Mouse (Mus musculus): ENCODE results near the gene Gm4216. TPM values are rescaled to one million over a fixed set of nuclear protein-coding genes. Genes with fewer than 3 reads are reported as not detected.
"Not testable (repeated sequence)": the region's sequence is repeated elsewhere in the genome, so short reads cannot be mapped to it uniquely, and the experiment has no call there.

Gm4216 gene
- polyA plus RNA-seq (2011; ENCODE audit: insufficient read depth, insufficient read length, low replicate concordance, missing spikeins): not detected in 2 replicates

DNA sequence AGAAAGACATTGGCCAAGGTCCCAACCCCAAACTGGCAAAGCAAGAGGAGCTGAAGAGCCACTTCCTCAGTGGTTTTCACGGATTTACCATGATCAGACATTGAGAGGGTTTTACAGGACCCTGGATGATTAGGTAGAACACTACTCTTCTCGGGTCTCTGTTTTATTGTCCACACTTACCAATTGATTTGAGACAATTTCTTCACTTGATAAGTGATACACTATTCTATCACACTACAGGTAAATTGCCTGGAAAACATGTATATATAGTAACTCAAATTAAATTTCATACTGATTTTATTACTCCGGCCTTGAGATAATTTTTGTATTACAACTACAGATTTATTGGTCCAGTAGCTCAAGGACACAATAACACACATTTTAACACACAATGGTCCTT, at the start of gene Gm4216:
Gm4216 (minus strand) TSS at position 101 of the 400 bp plus-strand sequence.
- no CpG with 5 or more reads among the region's 3 CpGs for WGBS

DNA sequence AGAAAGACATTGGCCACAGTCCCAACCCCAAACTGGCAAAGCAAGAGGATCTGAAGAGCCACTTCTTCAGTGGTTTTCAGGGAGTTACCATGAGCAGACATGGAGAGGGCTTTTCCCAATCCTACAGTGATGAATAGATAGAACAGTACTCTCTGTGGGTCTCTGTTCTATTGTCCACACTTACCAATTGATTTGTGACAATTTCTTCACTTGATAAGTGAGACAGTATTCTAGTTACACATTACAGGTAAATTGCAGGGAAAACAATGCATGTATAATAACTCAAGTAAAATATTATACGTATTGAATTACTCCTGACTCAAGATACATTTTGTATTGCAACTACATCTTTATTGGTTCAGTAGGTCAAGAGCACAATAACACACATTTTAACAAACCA, 47.6 kb upstream of the Gm4216 start, which contains the start of gene Gm8720:
Gm8720 (minus strand) TSS at position 101 of the 400 bp plus-strand sequence.
- not testable (repeated sequence) for H3K4me1 ChIP-seq (ENCODE audit: control insufficient read depth, insufficient read depth, low read length); H3K4me3 ChIP-seq (replicated peaks; ENCODE audit: control insufficient read depth, low read depth, low read length); H3K27ac ChIP-seq (ENCODE audit: control insufficient read depth, insufficient read depth, low read depth, low read length, poor library complexity)
- WGBS: no CpG with 5 or more reads among the region's 1 CpGs

More for the DNA sequence above, at the start of gene Gm4216:
- not testable (repeated sequence) for H3K4me3 ChIP-seq (replicated peaks; ENCODE audit: control insufficient read depth, low read depth, low read length); H3K27ac ChIP-seq (ENCODE audit: control insufficient read depth, insufficient read depth, low read depth, low read length, poor library complexity); H3K4me1 ChIP-seq (ENCODE audit: control insufficient read depth, insufficient read depth, low read length)

GRCm38 (mm10) chr7:23055240-23055639, 35.5 kb upstream of the Gm4216 start, which contains the start of gene Vmn1r163:
Vmn1r163 (plus strand) TSS chr7:23055540.
- not testable (repeated sequence) for H3K4me1 ChIP-seq (ENCODE audit: control insufficient read depth, insufficient read depth, low read length); H3K4me3 ChIP-seq (replicated peaks; ENCODE audit: control insufficient read depth, low read depth, low read length); H3K27ac ChIP-seq (ENCODE audit: control insufficient read depth, insufficient read depth, low read depth, low read length, poor library complexity)
- no CpG with 5 or more reads among the region's 1 CpGs for WGBS

- not testable (repeated sequence) for H3K4me1 ChIP-seq (ENCODE audit: control insufficient read depth, insufficient read depth, low read length); H3K4me3 ChIP-seq (replicated peaks; ENCODE audit: control insufficient read depth, low read depth, low read length); H3K27ac ChIP-seq (ENCODE audit: control insufficient read depth, insufficient read depth, low read depth, low read length, poor library complexity)
- no CpG with 5 or more reads among the region's 5 CpGs for WGBS
These were observed 35.1 kb downstream of the Gm4216 start, which contains the start of gene Gm4214 for GRCm38 (mm10) chr7:22984573-22984972. Gm4214 (minus strand) TSS chr7:22984673.

Other genes starting within 250 kb of the Gm4216 start
- not detected in 2 replicates for gene Vmn1r158, start 229.1 kb downstream of the Gm4216 start, polyA plus RNA-seq (2011; ENCODE audit: insufficient read depth, insufficient read length, low replicate concordance, missing spikeins)
- not detected in 2 replicates for gene Vmn1r159, start 176.3 kb downstream of the Gm4216 start, polyA plus RNA-seq (2011; ENCODE audit: insufficient read depth, insufficient read length, low replicate concordance, missing spikeins)
- gene Vmn1r160, start 148.7 kb downstream of the Gm4216 start, polyA plus RNA-seq (2011; ENCODE audit: insufficient read depth, insufficient read length, low replicate concordance, missing spikeins): not detected in 2 replicates
- not detected in 2 replicates for gene Gm4214, start 35.2 kb downstream of the Gm4216 start, polyA plus RNA-seq (2011; ENCODE audit: insufficient read depth, insufficient read length, low replicate concordance, missing spikeins)
- gene Vmn1r163, start 35.6 kb upstream of the Gm4216 start, polyA plus RNA-seq (2011; ENCODE audit: insufficient read depth, insufficient read length, low replicate concordance, missing spikeins): not detected in 2 replicates
- not detected in 2 replicates for gene Gm8720, start 47.5 kb upstream of the Gm4216 start, polyA plus RNA-seq (2011; ENCODE audit: insufficient read depth, insufficient read length, low replicate concordance, missing spikeins)
- 2.6 TPM in 1 of 2 replicates, not detected in the other for gene Gm10662, start 124.6 kb upstream of the Gm4216 start, polyA plus RNA-seq (2011; ENCODE audit: insufficient read depth, insufficient read length, low replicate concordance, missing spikeins)
- gene Vmn1r165, start 197.4 kb upstream of the Gm4216 start, polyA plus RNA-seq (2011; ENCODE audit: insufficient read depth, insufficient read length, low replicate concordance, missing spikeins): not detected in 2 replicates
- gene Vmn1r166, start 231.8 kb upstream of the Gm4216 start, polyA plus RNA-seq (2011; ENCODE audit: insufficient read depth, insufficient read length, low replicate concordance, missing spikeins): not detected in 2 replicates

Measured in bone marrow, adult 2 months (tissue).